Mouse (Mus musculus) retina, postnatal 7 days (tissue): ENCODE measurements around the gene Trpv2.

Experiments used
- DNase-seq: peaks from one replicate; pipeline ENCODE4 v3.0.0-alpha.2; 2012; ENCODE audit warnings: low read depth, low spot score

Gene Trpv2

GRCm38 (mm10) chr11:62573959-62574702 lies at the start of gene Trpv2:
TSS of gene Trpv2 (plus strand) at chr11:62574486.
- DNase-seq = no peak

- no peak for DNase-seq
Observed at GRCm38 (mm10) chr11:62537089-62537488, 37.2 kb upstream of the Trpv2 start.

GRCm38 (mm10) chr11:62537590-62537989 lies 36.7 kb upstream of the Trpv2 start:
- no peak for DNase-seq

- DNase-seq = no peak
Observed at GRCm38 (mm10) chr11:62538321-62539088, 35.8 kb upstream of the Trpv2 start.

GRCm38 (mm10) chr11:62539089-62539890 lies 35.0 kb upstream of the Trpv2 start, which contains the start of gene Cenpv:
TSS of gene Cenpv (minus strand) at chr11:62539261.
- DNase-seq = no peak

GRCm38 (mm10) chr11:62540167-62540566 lies 34.1 kb upstream of the Trpv2 start:
- DNase-seq = no peak

- no peak for DNase-seq
Observed at GRCm38 (mm10) chr11:62540969-62541368, 33.3 kb upstream of the Trpv2 start.

GRCm38 (mm10) chr11:62541581-62541980 lies 32.7 kb upstream of the Trpv2 start:
- no peak for DNase-seq

- DNase-seq = no peak
Observed at GRCm38 (mm10) chr11:62543991-62544390, 30.3 kb upstream of the Trpv2 start.

GRCm38 (mm10) chr11:62549782-62550181 lies 24.5 kb upstream of the Trpv2 start:
- no peak for DNase-seq

- no peak for DNase-seq
Observed at GRCm38 (mm10) chr11:62550227-62550685, 24.0 kb upstream of the Trpv2 start.

- peak; percentile 99 for DNase-seq
Observed at GRCm38 (mm10) chr11:62550727-62551225, 23.5 kb upstream of the Trpv2 start, which contains the start of gene Ubb. TSS of gene Ubb (plus strand) at chr11:62551171.

GRCm38 (mm10) chr11:62551226-62552119 lies 22.8 kb upstream of the Trpv2 start:
- DNase-seq = peak; percentile 92

- no peak for DNase-seq
Observed at GRCm38 (mm10) chr11:62553186-62553585, 21.1 kb upstream of the Trpv2 start.

GRCm38 (mm10) chr11:62553633-62554032 lies 20.7 kb upstream of the Trpv2 start:
- DNase-seq = no peak

- no peak for DNase-seq
Observed at GRCm38 (mm10) chr11:62554163-62554855, 20.0 kb upstream of the Trpv2 start.

- DNase-seq = no peak
Observed at GRCm38 (mm10) chr11:62554934-62555517, 19.3 kb upstream of the Trpv2 start.

- no peak for DNase-seq
Observed at GRCm38 (mm10) chr11:62555896-62556412, 18.3 kb upstream of the Trpv2 start.

- DNase-seq = no peak
Observed at GRCm38 (mm10) chr11:62557205-62557604, 17.1 kb upstream of the Trpv2 start.
